Comparison of ENCODE assay signal across 18 mouse cellular contexts in the genomic region with DNA sequence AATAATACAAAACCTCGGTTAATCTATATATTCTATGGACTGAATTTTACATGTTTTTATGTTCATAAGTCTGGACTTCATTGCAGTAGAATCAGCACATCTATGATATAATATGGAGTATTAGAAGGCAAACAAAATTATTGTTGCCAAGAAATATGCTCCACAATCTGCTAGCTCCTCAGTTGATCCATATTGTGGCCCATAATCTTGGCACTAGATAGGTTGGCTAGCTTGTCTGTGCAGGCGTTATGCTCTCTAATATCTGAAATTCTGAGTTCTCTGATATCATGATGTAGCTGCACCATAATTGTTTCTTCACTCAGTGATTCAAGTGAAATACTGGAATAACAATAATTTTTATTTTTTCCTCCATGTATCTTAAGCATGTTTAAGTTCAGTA.
DNase-seq lines count a peak whose midpoint lies in the region; ATAC-seq and TF ChIP-seq lines count a peak whose summit lies in the region.
"Had no signal": no experiment of that assay in that cellular context is flagged by ENCODE, and none has a peak within 500 bp of the region (broad histone marks: within the 10 kb centered on the region; RNA-seq: fewer than 3 reads in every experiment).

No protein-coding gene starts in this region.

- 79% methylated on average over 2 of the region's 2 CpGs for WGBS in forebrain, embryonic 14.5 days
- 92% methylated on average over 2 of the region's 2 CpGs for WGBS in forebrain, embryonic 11.5 days

- H3K9me3 ChIP-seq in forebrain, embryonic 14.5 days (replicated peaks; ENCODE audit: control insufficient read depth, low read length) = no peaks in the 10 kb centered on the region
- H3K9me3 ChIP-seq in forebrain, embryonic 11.5 days (ENCODE audit: control insufficient read depth, low read length) = no peaks in the 10 kb centered on the region
- H3K9me3 ChIP-seq: embryonic facial prominence, embryonic 13.5 days; embryonic facial prominence, embryonic 15.5 days; forebrain, embryonic 12.5 days; forebrain, embryonic 15.5 days had no signal

- no peak for ATAC-seq in forebrain, embryonic 14.5 days
- no peak for ATAC-seq in forebrain, embryonic 11.5 days (replicated peaks; ENCODE audit: low FRiP score)
- ATAC-seq: forebrain, embryonic 15.5 days had no signal

- DNase-seq in forebrain, embryonic 14.5 days (ENCODE audit: low spot score) = peak; percentile 54
- no peak for DNase-seq in forebrain, embryonic 11.5 days (ENCODE audit: low spot score)
- DNase-seq in brain, adult 2 months (ENCODE audit: low read depth, low spot score) = peak; percentile 4
- peak; percentile 58 for DNase-seq in brain, embryonic 14.5 days (ENCODE audit: low read depth)
- no peak for DNase-seq in kidney, adult 11 months
- DNase-seq: adrenal gland, adult 2 months; adrenal gland, postnatal 10 days; adrenal gland, postnatal 25 days; cerebellum, adult 11-12 months; cerebellum, adult 2 months; cerebellum, adult 9-10 months; cerebellum, postnatal 36 days; embryo, embryonic 11 days had no signal

- H3K9ac ChIP-seq in forebrain, embryonic 14.5 days (ENCODE audit: low read length) = no peak overlapping the region
- H3K9ac ChIP-seq in forebrain, embryonic 11.5 days (ENCODE audit: low read length) = no peak overlapping the region
- H3K9ac ChIP-seq: embryonic facial prominence, embryonic 13.5 days; embryonic facial prominence, embryonic 15.5 days; forebrain, embryonic 12.5 days; forebrain, embryonic 15.5 days had no signal

- no peak overlapping the region for H3K4me2 ChIP-seq in forebrain, embryonic 14.5 days (ENCODE audit: low read length)
- no peak overlapping the region for H3K4me2 ChIP-seq in forebrain, embryonic 11.5 days (ENCODE audit: low read depth, low read length, severe bottlenecking)
- H3K4me2 ChIP-seq: embryonic facial prominence, embryonic 13.5 days; embryonic facial prominence, embryonic 15.5 days; forebrain, embryonic 12.5 days; forebrain, embryonic 15.5 days had no signal

- H3K36me3 ChIP-seq in forebrain, embryonic 14.5 days (ENCODE audit: control insufficient read depth, insufficient read depth, low read length) = no peaks in the 10 kb centered on the region
- H3K36me3 ChIP-seq in forebrain, embryonic 11.5 days (ENCODE audit: control insufficient read depth, insufficient read depth, low read length) = no peaks in the 10 kb centered on the region
- H3K36me3 ChIP-seq: embryonic facial prominence, embryonic 13.5 days; embryonic facial prominence, embryonic 15.5 days; forebrain, embryonic 12.5 days; forebrain, embryonic 15.5 days had no signal

- no peaks in the 10 kb centered on the region for H3K4me1 ChIP-seq in forebrain, embryonic 14.5 days (ENCODE audit: control insufficient read depth, insufficient read depth, low read length)
- no peaks in the 10 kb centered on the region for H3K4me1 ChIP-seq in forebrain, embryonic 11.5 days (replicated peaks; ENCODE audit: control insufficient read depth, insufficient read depth, low read length)
- H3K4me1 ChIP-seq: embryonic facial prominence, embryonic 13.5 days; embryonic facial prominence, embryonic 15.5 days; forebrain, embryonic 12.5 days; forebrain, embryonic 15.5 days had no signal

- no peak overlapping the region for H3K4me3 ChIP-seq in forebrain, embryonic 14.5 days (ENCODE audit: low read depth, low read length)
- no peak overlapping the region for H3K4me3 ChIP-seq in forebrain, embryonic 11.5 days (ENCODE audit: low read depth, low read length)
- H3K4me3 ChIP-seq: embryonic facial prominence, embryonic 13.5 days; embryonic facial prominence, embryonic 15.5 days; erythroblast, embryonic 14.5 days; forebrain, embryonic 12.5 days; forebrain, embryonic 15.5 days had no signal

- no peak for TF ChIP-seq CTCF in brain, embryonic 14.5 days (IDR thresholded peaks at IDR 0.05; ENCODE audit: borderline replicate concordance, extremely low read depth, insufficient read depth, insufficient read length)

- no peaks in the 10 kb centered on the region for H3K27me3 ChIP-seq in forebrain, embryonic 14.5 days (replicated peaks; ENCODE audit: control insufficient read depth, insufficient read depth, low read length)
- no peaks in the 10 kb centered on the region for H3K27me3 ChIP-seq in forebrain, embryonic 11.5 days (ENCODE audit: control insufficient read depth, insufficient read depth, low read length)
- H3K27me3 ChIP-seq: embryonic facial prominence, embryonic 13.5 days; embryonic facial prominence, embryonic 15.5 days; forebrain, embryonic 12.5 days; forebrain, embryonic 15.5 days had no signal

- no peak overlapping the region for H3K27ac ChIP-seq in forebrain, embryonic 14.5 days (ENCODE audit: low read depth, low read length)
- no peak overlapping the region for H3K27ac ChIP-seq in forebrain, embryonic 11.5 days (ENCODE audit: low read depth, low read length)
- H3K27ac ChIP-seq: embryonic facial prominence, embryonic 13.5 days; embryonic facial prominence, embryonic 15.5 days; forebrain, embryonic 12.5 days; forebrain, embryonic 15.5 days had no signal

- TF ChIP-seq POLR2A in brain, embryonic 14.5 days (IDR thresholded peaks at IDR 0.05; ENCODE audit: borderline replicate concordance, extremely low read depth, insufficient read depth, insufficient read length, poor library complexity, severe bottlenecking) = no peak

Comparison
In these comparisons a context has a peak if more than half of its experiments do, and no peak if none do; other contexts are left out.
1. DNase-seq: peak in forebrain, embryonic 14.5 days (single experiment), brain, adult 2 months (single experiment) and brain, embryonic 14.5 days (single experiment); none in forebrain, embryonic 11.5 days (single experiment) and kidney, adult 11 months (single experiment).